Mouse (Mus musculus) activated CD4-positive, CD25-positive, alpha-beta regulatory T cell, adult 9 weeks (primary cell): Measurements from ENCODE around the gene Mfsd6l. TPM values are rescaled to one million over a fixed set of nuclear protein-coding genes. Genes with fewer than 3 reads are reported as not detected.

Experiments used
- polyA plus RNA-seq: library from polyadenylated mRNA; unstranded; fragments of 100-300 nt; shearing (Covaris generic); gene quantifications from one replicate; pipeline ENCODE4 v1.2.1, GENCODE M21; 2017

Mfsd6l gene
- not detected for polyA plus RNA-seq

DNA sequence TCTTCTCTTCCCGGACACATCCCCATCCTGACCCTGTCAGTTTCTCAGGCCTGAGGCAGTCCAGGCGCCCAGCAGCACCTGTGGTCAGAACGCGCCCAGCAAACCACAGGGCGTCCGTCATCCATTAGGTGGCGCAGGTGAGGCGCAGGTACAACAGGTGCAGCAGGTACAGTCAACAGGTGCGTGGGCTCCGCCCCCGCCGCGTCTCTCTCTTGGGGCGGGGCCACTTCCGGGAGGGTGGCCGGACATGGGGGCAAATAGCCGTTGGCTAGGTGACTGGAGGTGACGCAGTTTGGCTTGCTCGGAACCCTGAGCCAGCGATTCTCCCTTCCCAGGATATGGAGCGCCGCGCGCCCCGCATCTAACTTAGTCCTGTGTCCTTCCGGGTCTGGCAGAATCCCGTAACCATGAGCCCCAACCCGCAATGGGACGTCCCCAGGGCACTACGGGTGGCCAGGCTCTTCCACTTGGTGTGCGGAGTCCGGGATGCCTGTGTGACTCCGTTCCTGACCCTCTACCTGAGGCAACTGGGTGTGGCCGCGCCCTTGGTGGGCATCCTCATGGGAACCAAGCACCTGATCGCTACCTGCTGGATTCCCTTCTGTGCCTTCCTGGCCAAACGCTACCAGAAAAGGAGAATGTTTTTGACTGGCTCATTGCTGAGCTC lies at the start of gene Mfsd6l:
TSS of gene Mfsd6l (plus strand) at position 269 of the 667 bp plus-strand sequence.

DNA sequence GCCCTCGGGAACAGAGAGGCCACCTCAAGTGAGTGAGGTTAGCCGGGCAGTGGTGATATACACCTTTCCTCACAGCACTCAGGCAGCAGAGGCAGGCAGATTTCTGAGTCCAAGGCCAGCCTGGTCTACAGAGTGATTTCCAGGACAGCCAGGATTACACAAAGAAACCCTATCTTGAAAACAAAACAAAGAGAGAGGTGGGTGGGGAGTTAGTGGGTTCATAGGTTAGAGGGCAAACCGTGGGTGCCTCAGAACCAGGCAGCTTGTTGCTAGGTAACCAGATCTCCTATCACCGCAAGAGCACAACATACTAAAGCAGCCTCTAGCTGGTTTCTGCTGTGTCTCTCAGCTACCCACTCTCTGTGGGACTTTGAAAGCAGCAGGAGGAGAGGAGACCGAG lies 30.7 kb downstream of the Mfsd6l start, which contains the start of gene Ccdc42:
TSS of gene Ccdc42 (plus strand) at position 301 of the 400 bp plus-strand sequence.

Other genes starting within 250 kb of the Mfsd6l start
- gene Ntn1, start 155.4 kb upstream of the Mfsd6l start, polyA plus RNA-seq: 0.94 TPM
- 68.2 TPM for gene Pik3r5, start 124.1 kb upstream of the Mfsd6l start, polyA plus RNA-seq
- 0.09 TPM for gene Pik3r6, start 53.2 kb upstream of the Mfsd6l start, polyA plus RNA-seq
- not detected for gene Ccdc42, start 30.8 kb downstream of the Mfsd6l start, polyA plus RNA-seq
- gene Myh10, start 135.4 kb downstream of the Mfsd6l start, polyA plus RNA-seq: 1.7 TPM